Mouse (Mus musculus) midbrain, embryonic 16.5 days (tissue): Measurements from ENCODE around the gene Xrn1. TPM values are rescaled to one million over a fixed set of nuclear protein-coding genes. Genes with fewer than 3 reads are reported as not detected.
"Not testable (repeated sequence)": the region's sequence is repeated elsewhere in the genome, so short reads cannot be mapped to it uniquely, and the experiment has no call there.

Experiments
- ATAC-seq: fragments of 200-750 bp; cut with Nextera tagmentation; 2 replicates; pipeline ENCODE4 v1.8.0; 2017; ENCODE audit warnings: moderate TSS enrichment
- H3K27ac ChIP-seq: fragments of 300-500 bp; sonication (generic); 2 replicates; pipeline ENCODE4 v1.5.1; 2014; ENCODE audit warnings: mild to moderate bottlenecking, low read length, mixed read lengths
- H3K27me3 ChIP-seq: fragments of 300-500 bp; sonication (generic); 2 replicates; pipeline ENCODE4 v1.6.1; 2014; ENCODE audit warnings: low read depth, low read length, mixed read lengths; ENCODE audit not compliant: control insufficient read depth, insufficient read depth
- H3K36me3 ChIP-seq: fragments of 300-500 bp; sonication (generic); 2 replicates; pipeline ENCODE4 v1.6.1; 2014; ENCODE audit warnings: mild to moderate bottlenecking, low read length, moderate library complexity, mixed read lengths; ENCODE audit not compliant: control insufficient read depth, insufficient read depth
- H3K4me1 ChIP-seq: fragments of 300-500 bp; sonication (generic); 2 replicates; pipeline ENCODE4 v1.6.1; 2014; ENCODE audit warnings: mild to moderate bottlenecking, low read length, mixed read lengths; ENCODE audit not compliant: control insufficient read depth, insufficient read depth
- H3K4me2 ChIP-seq: fragments of 300-500 bp; sonication (generic); 2 replicates; pipeline ENCODE4 v1.6.1; 2014; ENCODE audit warnings: mild to moderate bottlenecking, low read length, mixed read lengths
- H3K4me3 ChIP-seq: fragments of 300-500 bp; sonication (generic); 2 replicates; pipeline ENCODE4 v1.5.1; 2014; ENCODE audit warnings: low read depth, mild to moderate bottlenecking, low read length, moderate library complexity, mixed read lengths
- H3K9ac ChIP-seq: fragments of 300-500 bp; sonication (generic); 2 replicates; pipeline ENCODE4 v1.6.1; 2014; ENCODE audit warnings: low read depth, low read length, mixed read lengths
- H3K9me3 ChIP-seq: fragments of 300-500 bp; sonication (generic); replicated peaks from 2 replicates; pipeline ENCODE4 v1.6.1; 2014; ENCODE audit warnings: mild to moderate bottlenecking, low read length, mixed read lengths; ENCODE audit not compliant: control insufficient read depth, poor library complexity, severe bottlenecking
- WGBS: fragments of 180-500 bp; shearing (Covaris S2); extraction: QIAGEN DNeasy Blood & Tissue Kit; methylation state at CpG from one replicate; pipeline ENCODE4 v1.1.7; 2014; 5-methylcytosine and 5-hydroxymethylcytosine counted together
- polyA plus RNA-seq: library from polyadenylated mRNA; unstranded; fragments of >200 nt; fragmentation: Nextera tagmentation; extraction: Ambion mirVana; gene quantifications from 2 replicates; pipeline ENCODE4 v1.2.1, GENCODE M21; 2015

The Xrn1 gene
- polyA plus RNA-seq, 1 experiment from 2014 or later = 14.4 TPM

DNA sequence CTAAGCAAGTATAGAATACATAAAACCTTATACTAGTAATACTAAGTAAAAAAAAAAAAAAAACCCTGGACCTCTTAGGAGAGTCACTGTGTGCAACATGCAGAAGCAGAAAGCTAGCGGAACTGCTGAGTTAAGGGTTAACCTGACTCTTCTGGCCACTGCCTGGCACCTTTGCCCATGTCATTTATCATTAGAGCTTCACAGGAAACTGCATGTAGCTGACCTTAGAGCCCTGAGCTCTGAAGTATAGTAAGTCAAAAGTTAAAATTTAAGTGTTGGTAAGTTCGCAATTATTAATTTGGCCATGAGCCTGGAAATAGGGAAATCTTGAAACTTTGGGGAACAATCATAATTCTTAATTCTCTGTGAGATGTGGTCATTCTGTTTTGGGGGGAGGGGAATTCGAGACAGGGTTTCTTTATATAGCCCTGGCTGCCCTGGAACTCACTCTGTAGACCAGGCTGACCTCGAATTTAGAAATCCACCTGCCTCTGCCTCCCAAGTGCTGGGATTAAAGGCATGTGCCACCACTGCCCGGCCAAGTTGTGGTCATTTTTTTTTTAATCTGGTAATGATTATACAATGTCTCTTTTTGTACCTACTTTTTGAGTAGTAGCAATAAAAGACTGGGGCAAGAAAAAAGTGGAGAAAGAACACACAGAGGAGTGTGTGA, 109.4 kb downstream of the Xrn1 start:
- no peak overlapping the region for H3K27ac ChIP-seq
- no peaks in the 10 kb centered on the region for H3K27me3 ChIP-seq
- peaks cover 4% of the 10 kb centered on the region for H3K36me3 ChIP-seq
- H3K9ac ChIP-seq = no peak overlapping the region
- 81% methylated on average over 5 of the region's 5 CpGs for WGBS
- no peaks in the 10 kb centered on the region for H3K9me3 ChIP-seq
- no peak for ATAC-seq
- no peak overlapping the region for H3K4me3 ChIP-seq
- no peak overlapping the region for H3K4me2 ChIP-seq
- no peaks in the 10 kb centered on the region for H3K4me1 ChIP-seq

- WGBS = 83% methylated on average over 2 of the region's 2 CpGs
- H3K27me3 ChIP-seq = no peaks in the 10 kb centered on the region
- no peak for ATAC-seq
- no peak overlapping the region for H3K9ac ChIP-seq
- no peak overlapping the region for H3K4me3 ChIP-seq
- no peak overlapping the region for H3K27ac ChIP-seq
- no peak overlapping the region for H3K4me2 ChIP-seq
- no peaks in the 10 kb centered on the region for H3K36me3 ChIP-seq
- no peaks in the 10 kb centered on the region for H3K4me1 ChIP-seq
- H3K9me3 ChIP-seq = no peaks in the 10 kb centered on the region; the same call in 1 of the 2 replicates
Observed at GRCm38 (mm10) chr9:96067507-96067906, 112.9 kb downstream of the Xrn1 start.

- 96% methylated on average over 13 of the region's 13 CpGs for WGBS
Observed at GRCm38 (mm10) chr9:96078752-96079315, 124.3 kb downstream of the Xrn1 start.

DNA sequence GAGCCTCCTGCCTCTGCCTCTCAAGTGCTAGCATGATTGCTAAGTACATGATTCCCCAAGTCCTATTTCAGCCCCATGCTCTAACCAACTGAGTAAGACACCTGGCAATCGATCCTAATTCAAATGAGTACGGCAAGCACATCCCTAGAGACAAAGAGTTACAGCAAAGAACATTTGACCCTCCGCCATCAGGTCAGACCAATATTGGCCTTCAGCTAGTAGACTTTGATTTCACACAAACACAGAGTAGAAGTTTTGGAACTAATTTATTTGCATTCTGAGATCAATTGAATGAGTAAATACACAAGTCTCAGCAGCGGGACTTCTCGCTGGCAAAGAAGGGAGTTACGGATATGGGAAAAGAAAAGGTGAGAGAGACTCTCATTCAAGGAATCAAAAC, 130.7 kb downstream of the Xrn1 start:
- Histone ChIP-seq H3K9ac (no peak overlapping the region), H3K4me1 (no peaks in the 10 kb centered on the region), H3K4me3 (no peak overlapping the region), H3K27me3 (no peaks in the 10 kb centered on the region), H3K4me2 (no peak overlapping the region), H3K27ac (no peak overlapping the region), H3K36me3 (no peaks in the 10 kb centered on the region), H3K9me3 (no peaks in the 10 kb centered on the region)
- WGBS = 89% methylated on average over 6 of the region's 6 CpGs
- ATAC-seq = no peak

More at GRCm38 (mm10) chr9:96078752-96079315, 124.3 kb downstream of the Xrn1 start:
- Histone ChIP-seq H3K27me3 (no peaks in the 10 kb centered on the region), H3K4me3 (no peak overlapping the region), H3K9ac (no peak overlapping the region), H3K4me2 (no peak overlapping the region), H3K27ac (no peak overlapping the region), H3K36me3 (no peaks in the 10 kb centered on the region), H3K4me1 (no peaks in the 10 kb centered on the region), H3K9me3 (no peaks in the 10 kb centered on the region)
- no peak for ATAC-seq

- H3K4me1 ChIP-seq = no peaks in the 10 kb centered on the region
- no peak overlapping the region for H3K27ac ChIP-seq
- 89% methylated on average over 2 of the region's 2 CpGs for WGBS
- no peak for ATAC-seq
- no peak overlapping the region for H3K4me2 ChIP-seq
- H3K9ac ChIP-seq = no peak overlapping the region
- H3K27me3 ChIP-seq = no peaks in the 10 kb centered on the region
- H3K4me3 ChIP-seq = no peak overlapping the region
- H3K36me3 ChIP-seq = no peaks in the 10 kb centered on the region
- no peaks in the 10 kb centered on the region for H3K9me3 ChIP-seq
Observed at GRCm38 (mm10) chr9:96087671-96088070, 133.1 kb downstream of the Xrn1 start.

DNA sequence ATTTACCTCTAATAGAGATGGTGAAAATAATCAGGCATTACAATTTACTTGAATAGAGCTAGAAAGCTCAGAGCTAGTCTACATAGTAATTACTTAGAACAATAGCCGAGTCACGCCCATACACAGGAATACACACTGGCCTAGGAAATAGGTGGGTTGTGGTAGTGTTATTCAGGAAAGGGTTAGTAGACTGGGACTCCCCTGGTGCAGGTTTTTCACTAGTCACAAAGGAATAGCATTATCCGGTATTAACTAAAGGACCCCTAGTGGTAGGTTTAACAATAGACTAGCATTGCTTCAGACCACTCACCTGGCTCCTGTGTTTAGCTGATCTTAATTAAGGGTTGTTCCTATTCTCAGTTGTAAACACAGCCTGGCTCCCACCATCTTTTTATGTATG, 133.9 kb downstream of the Xrn1 start:
- H3K9ac ChIP-seq, H3K4me2 ChIP-seq, H3K4me3 ChIP-seq, H3K27ac ChIP-seq, ATAC-seq, H3K36me3 ChIP-seq, H3K9me3 ChIP-seq, H3K4me1 ChIP-seq, H3K27me3 ChIP-seq: not testable (repeated sequence)
- 79% methylated on average over 3 of the region's 3 CpGs for WGBS

- H3K27ac ChIP-seq, H3K4me2 ChIP-seq, ATAC-seq, H3K9ac ChIP-seq, H3K9me3 ChIP-seq, H3K4me3 ChIP-seq, H3K36me3 ChIP-seq, H3K4me1 ChIP-seq, H3K27me3 ChIP-seq: not testable (repeated sequence)
- WGBS = 88% methylated on average over 10 of the region's 10 CpGs
Observed at GRCm38 (mm10) chr9:96092637-96093036, 138.1 kb downstream of the Xrn1 start.

- WGBS = 100% methylated on average over 1 of the region's 1 CpGs
- Histone ChIP-seq H3K4me2 (no peak overlapping the region), H3K4me1 (no peaks in the 10 kb centered on the region), H3K27me3 (no peaks in the 10 kb centered on the region), H3K9me3 (peaks cover under 1% of the 10 kb centered on the region; the same call in 1 of the 2 replicates), H3K4me3 (no peak overlapping the region), H3K9ac (no peak overlapping the region), H3K36me3 (no peaks in the 10 kb centered on the region), H3K27ac (no peak overlapping the region)
- ATAC-seq = no peak
Observed at GRCm38 (mm10) chr9:96093221-96093620, 138.7 kb downstream of the Xrn1 start.

- H3K36me3 ChIP-seq = no peaks in the 10 kb centered on the region
- no peak for ATAC-seq
- H3K4me3 ChIP-seq = no peak overlapping the region
- no peak overlapping the region for H3K27ac ChIP-seq
- 69% methylated on average over 1 of the region's 1 CpGs for WGBS
- H3K4me1 ChIP-seq = no peaks in the 10 kb centered on the region
- H3K9me3 ChIP-seq = peaks cover 6% of the 10 kb centered on the region; the same call in 1 of the 2 replicates
- H3K9ac ChIP-seq = no peak overlapping the region
- H3K27me3 ChIP-seq = no peaks in the 10 kb centered on the region
- no peak overlapping the region for H3K4me2 ChIP-seq
Observed at GRCm38 (mm10) chr9:96094341-96094740, 139.8 kb downstream of the Xrn1 start.
